Mouse (Mus musculus) myocyte (in vitro differentiated cells): ENCODE results near the gene Slitrk6. TPM values are rescaled to one million over a fixed set of nuclear protein-coding genes. Genes with fewer than 3 reads are reported as not detected.

Source experiments
- H3K27me3 ChIP-seq: one replicate; pipeline ENCODE4 v1.6.1; 2011; ENCODE audit not compliant: control insufficient read depth, insufficient read depth, insufficient read length
- H3K36me3 ChIP-seq: one replicate; pipeline ENCODE4 v1.6.1; 2011; ENCODE audit not compliant: control insufficient read depth, insufficient read depth
- H3K4me2 ChIP-seq: one replicate; pipeline ENCODE4 v1.6.1; 2011; ENCODE audit warnings: low read depth, control low read depth
- H3K4me3 ChIP-seq: one replicate; pipeline ENCODE4 v1.5.1; 2011; ENCODE audit warnings: mild to moderate bottlenecking, control low read depth, moderate library complexity
- H3K79me2 ChIP-seq: one replicate; pipeline ENCODE4 v1.6.1; 2011; ENCODE audit not compliant: control insufficient read depth, insufficient read depth
- H3ac ChIP-seq: one replicate; pipeline ENCODE4 v1.6.1; 2011; ENCODE audit not compliant: control insufficient read depth, insufficient read length
- CEBPB ChIP-seq: IDR thresholded peaks from 2 replicates; pipeline ENCODE4 v1.6.1; 2011; ENCODE audit warnings: mild to moderate bottlenecking, moderate library complexity; ENCODE audit not compliant: poor library complexity, insufficient read depth, severe bottlenecking
- E2F4 ChIP-seq: IDR thresholded peaks from one replicate; pipeline ENCODE4 v1.6.1; 2011; ENCODE audit warnings: mild to moderate bottlenecking, control low read depth, moderate library complexity; ENCODE audit not compliant: insufficient read depth
- MAX ChIP-seq: IDR thresholded peaks from one replicate; pipeline ENCODE4 v1.6.1; 2011; ENCODE audit warnings: low read depth, mild to moderate bottlenecking, control low read depth
- MYOD1 ChIP-seq, 3 experiments: IDR thresholded peaks; one replicate each; pipeline ENCODE4 v1.6.1; 2011; ENCODE audit warnings: control low read depth in 2 of 3, low read depth in 2 of 3, mild to moderate bottlenecking in 2 of 3, moderate library complexity in 1 of 3; ENCODE audit not compliant: insufficient read length in 2 of 3, control insufficient read depth in 1 of 3
- MYOG ChIP-seq, 3 experiments: IDR thresholded peaks; one replicate each; pipeline ENCODE4 v1.6.1; 2011; ENCODE audit warnings: control low read depth in 2 of 3, low read depth in 2 of 3, mild to moderate bottlenecking in 2 of 3; ENCODE audit not compliant: insufficient read length in 2 of 3, control insufficient read depth in 1 of 3, insufficient read depth in 1 of 3
- POLR2A ChIP-seq: IDR thresholded peaks from one replicate; pipeline ENCODE4 v1.6.1; 2011; ENCODE audit warnings: low read depth, mild to moderate bottlenecking, control low read depth, moderate library complexity; ENCODE audit not compliant: insufficient read length
- POLR2AphosphoS2 ChIP-seq: IDR thresholded peaks from one replicate; pipeline ENCODE4 v1.6.1; 2011; ENCODE audit warnings: low read depth, control low read depth; ENCODE audit not compliant: insufficient read length
- REST ChIP-seq: IDR thresholded peaks from one replicate; pipeline ENCODE4 v1.6.1; 2011; ENCODE audit warnings: mild to moderate bottlenecking, control low read depth, moderate library complexity; ENCODE audit not compliant: insufficient read depth, insufficient read length
- SRF ChIP-seq: IDR thresholded peaks from one replicate; pipeline ENCODE4 v1.6.1; 2011; ENCODE audit warnings: low read depth; ENCODE audit not compliant: control insufficient read depth, insufficient read length
- TCF12 ChIP-seq: IDR thresholded peaks from one replicate; pipeline ENCODE4 v1.6.1; 2011; ENCODE audit warnings: mild to moderate bottlenecking, control low read depth; ENCODE audit not compliant: poor library complexity, insufficient read depth, severe bottlenecking
- TCF3 ChIP-seq: IDR thresholded peaks from one replicate; pipeline ENCODE4 v1.6.1; 2011; ENCODE audit warnings: low read depth, control low read depth; ENCODE audit not compliant: insufficient read length
- USF1 ChIP-seq: IDR thresholded peaks from one replicate; pipeline ENCODE4 v1.6.1; 2011; ENCODE audit warnings: low read depth, mild to moderate bottlenecking, control low read depth, moderate library complexity
- polyA plus RNA-seq: library from polyadenylated mRNA; unstranded; fragments of >200 nt; fragmentation: generic; extraction: Trizol; gene quantifications from one replicate; pipeline ENCODE4 v1.2.1, GENCODE M21; 2012; ENCODE audit warnings: missing spikeins

Gene Slitrk6
- polyA plus RNA-seq, 1 experiment, result 0.22 TPM

DNA sequence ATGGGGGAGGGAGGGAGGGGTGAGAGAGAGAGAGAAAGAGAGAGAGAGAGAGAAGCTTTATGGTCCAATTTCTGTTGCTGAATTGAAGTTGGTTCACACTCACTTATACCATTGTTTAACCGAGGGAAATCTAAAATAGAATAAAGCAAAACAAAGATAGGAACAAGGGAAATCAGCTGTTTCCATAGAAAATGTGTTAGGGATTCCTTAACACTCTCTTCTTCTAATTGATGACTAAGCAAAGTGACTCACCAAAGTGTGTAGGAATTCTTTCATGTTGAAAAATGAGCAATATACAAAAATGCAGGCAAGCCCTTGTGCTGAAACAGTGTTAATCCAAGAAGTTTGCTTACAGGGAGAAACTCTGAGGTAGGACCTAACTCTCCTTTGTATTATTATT, 6.0 kb upstream of the Slitrk6 start:
- H3K79me2 ChIP-seq, result no peaks in the 10 kb centered on the region
- no peak for TF ChIP-seq E2F4
- no peak for TF ChIP-seq MYOD1 (IDR thresholded peaks at IDR 0.05; ENCODE audit: control insufficient read depth in 1 of 3, insufficient read length in 2 of 3, low read depth in 2 of 3)
- no peak for TF ChIP-seq USF1
- TF ChIP-seq MAX, result no peak
- TF ChIP-seq SRF, result no peak
- TF ChIP-seq POLR2AphosphoS2, result no peak
- no peak for TF ChIP-seq CEBPB
- no peak for TF ChIP-seq TCF12
- no peak for TF ChIP-seq POLR2A
- TF ChIP-seq REST, result no peak
- no peak for TF ChIP-seq TCF3
- TF ChIP-seq MYOG (IDR thresholded peaks at IDR 0.05; ENCODE audit: control insufficient read depth in 1 of 3, insufficient read depth in 1 of 3, insufficient read length in 2 of 3, low read depth in 2 of 3), result no peak
- H3K4me2 ChIP-seq, result no peak overlapping the region
- H3ac ChIP-seq, result no peak overlapping the region
- no peaks in the 10 kb centered on the region for H3K27me3 ChIP-seq
- no peaks in the 10 kb centered on the region for H3K36me3 ChIP-seq
- no peak overlapping the region for H3K4me3 ChIP-seq

DNA sequence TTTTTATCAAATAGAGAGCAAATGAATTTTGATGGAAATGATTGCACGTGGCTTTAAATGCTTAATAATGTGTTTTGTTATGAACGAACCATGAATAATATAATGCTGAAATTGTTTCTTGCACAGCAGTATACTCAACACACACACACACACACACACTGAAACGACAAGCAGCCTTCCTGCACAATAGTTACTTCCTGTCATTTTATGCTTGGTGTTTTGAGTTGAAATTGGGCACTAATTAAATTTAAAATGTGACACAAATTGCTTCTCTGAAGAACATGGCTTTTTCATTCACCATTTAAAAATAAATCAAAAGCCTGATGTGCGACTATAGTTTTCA, 330 bp upstream of the Slitrk6 start:
- Histone ChIP-seq H3K4me3 (no peak overlapping the region), H3K79me2 (no peaks in the 10 kb centered on the region), H3K27me3 (no peaks in the 10 kb centered on the region), H3ac (no peak overlapping the region), H3K4me2 (no peak overlapping the region), H3K36me3 (no peaks in the 10 kb centered on the region)
- no peak for TF ChIP-seq USF1
- no peak for TF ChIP-seq TCF12
- TF ChIP-seq E2F4, result no peak
- no peak for TF ChIP-seq REST
- TF ChIP-seq MYOG (IDR thresholded peaks at IDR 0.05; ENCODE audit: control insufficient read depth in 1 of 3, insufficient read depth in 1 of 3, insufficient read length in 2 of 3, low read depth in 2 of 3), result no peak
- TF ChIP-seq MAX, result no peak
- TF ChIP-seq POLR2A, result no peak
- no peak for TF ChIP-seq SRF
- TF ChIP-seq TCF3, result no peak

DNA sequence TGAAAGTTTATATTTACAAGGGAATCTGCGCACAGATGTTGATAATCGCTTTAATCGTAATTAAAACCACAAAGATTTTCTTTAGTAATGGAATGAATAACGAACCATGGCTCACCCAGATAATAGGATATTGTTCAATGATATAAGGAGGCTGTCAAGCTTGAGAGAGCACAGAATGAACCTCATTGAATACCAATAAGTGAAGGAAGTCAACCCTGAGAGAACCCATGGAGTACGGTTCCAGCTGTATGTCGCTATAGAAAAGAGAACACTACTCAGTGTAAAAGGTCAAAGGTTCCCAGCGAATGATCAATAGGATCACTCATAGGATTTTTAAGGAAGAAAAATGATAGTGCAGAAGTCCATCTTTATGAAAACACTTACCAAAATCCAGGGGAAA, 15.1 kb downstream of the Slitrk6 start:
- Histone ChIP-seq H3K36me3 (no peaks in the 10 kb centered on the region), H3K4me2 (no peak overlapping the region), H3K4me3 (no peak overlapping the region), H3ac (no peak overlapping the region), H3K27me3 (no peaks in the 10 kb centered on the region), H3K79me2 (no peaks in the 10 kb centered on the region)
- no peak for TF ChIP-seq MAX

DNA sequence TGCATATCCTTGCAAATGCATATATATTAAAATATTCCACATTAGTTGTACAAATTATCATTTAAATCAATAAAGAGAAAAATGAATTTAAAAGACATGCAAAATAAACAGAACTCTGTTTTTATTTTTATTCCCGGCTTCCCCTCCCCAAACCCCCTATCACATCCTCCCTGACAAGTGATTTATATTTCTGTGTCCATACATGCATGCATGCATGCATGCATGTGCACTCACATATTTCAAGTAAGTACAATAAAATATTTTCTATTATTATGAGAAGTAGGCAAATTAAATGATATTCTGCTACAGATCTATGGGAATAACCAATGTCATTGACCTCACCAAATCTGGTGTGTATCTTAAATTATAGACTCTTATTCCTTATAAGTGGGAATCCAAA, 15.6 kb downstream of the Slitrk6 start:
- Histone ChIP-seq H3ac (no peak overlapping the region), H3K36me3 (no peaks in the 10 kb centered on the region), H3K4me2 (no peak overlapping the region), H3K27me3 (no peaks in the 10 kb centered on the region), H3K4me3 (no peak overlapping the region), H3K79me2 (no peaks in the 10 kb centered on the region)
- no peak for TF ChIP-seq TCF12
- TF ChIP-seq MAX, result no peak
- TF ChIP-seq POLR2A, result no peak
- no peak for TF ChIP-seq TCF3
- no peak for TF ChIP-seq REST
- no peak for TF ChIP-seq SRF
- no peak for TF ChIP-seq MYOG (IDR thresholded peaks at IDR 0.05; ENCODE audit: control insufficient read depth in 1 of 3, insufficient read depth in 1 of 3, insufficient read length in 2 of 3, low read depth in 2 of 3)
- TF ChIP-seq CEBPB, result no peak
- no peak for TF ChIP-seq MYOD1 (IDR thresholded peaks at IDR 0.05; ENCODE audit: control insufficient read depth in 1 of 3, insufficient read length in 2 of 3, low read depth in 2 of 3)
- no peak for TF ChIP-seq POLR2AphosphoS2
- no peak for TF ChIP-seq USF1
- no peak for TF ChIP-seq E2F4

DNA sequence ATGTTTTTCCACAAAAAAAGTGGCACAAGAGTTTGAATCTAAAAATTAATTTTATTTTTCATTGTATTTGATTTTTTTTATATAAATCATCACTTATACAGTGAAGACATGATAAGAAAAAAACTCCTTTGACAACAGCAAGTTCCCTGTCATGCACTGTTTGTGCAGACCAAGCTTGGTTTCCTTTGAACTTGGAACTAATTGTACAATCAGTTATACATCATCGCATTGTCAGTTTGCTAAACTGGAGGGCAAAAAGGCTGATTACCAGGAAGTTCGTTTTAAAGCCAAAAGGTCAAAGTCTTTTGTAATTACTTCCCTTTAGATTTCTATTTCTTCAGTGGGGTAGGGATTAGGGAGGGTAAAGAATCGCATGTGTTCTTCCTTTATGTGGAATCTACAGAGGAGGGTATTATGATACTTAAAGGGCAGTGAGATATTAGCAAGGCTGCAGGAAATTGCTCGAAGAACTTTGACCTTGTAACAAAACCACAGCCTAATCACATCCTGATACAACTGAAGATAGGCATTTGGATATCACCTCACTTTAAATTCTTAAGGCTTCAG, 26.5 kb downstream of the Slitrk6 start:
- TF ChIP-seq POLR2A (no peak), POLR2AphosphoS2 (no peak), REST (no peak), CEBPB (no peak), TCF3 (no peak), MYOD1 (IDR thresholded peaks at IDR 0.05; ENCODE audit: control insufficient read depth in 1 of 3, insufficient read length in 2 of 3, low read depth in 2 of 3) (no peak), USF1 (no peak), MYOG (IDR thresholded peaks at IDR 0.05; ENCODE audit: control insufficient read depth in 1 of 3, insufficient read depth in 1 of 3, insufficient read length in 2 of 3, low read depth in 2 of 3) (no peak), TCF12 (no peak)
- H3K27me3 ChIP-seq, result no peaks in the 10 kb centered on the region
- no peak overlapping the region for H3K4me3 ChIP-seq
- no peak overlapping the region for H3K4me2 ChIP-seq
- H3K79me2 ChIP-seq, result no peaks in the 10 kb centered on the region
- no peaks in the 10 kb centered on the region for H3K36me3 ChIP-seq
- no peak overlapping the region for H3ac ChIP-seq
